In genomic region chr19:5840086-5840889, GRCm38 (mm10) we compare ENCODE assay signal across 7 mouse cellular contexts. TPM values are rescaled to one million over a fixed set of nuclear protein-coding genes. Genes with fewer than 3 reads are reported as not detected.
DNase-seq lines count a peak whose midpoint lies in the region; ATAC-seq and TF ChIP-seq lines count a peak whose summit lies in the region.

No protein-coding gene starts in this region.

- H3K4me3 ChIP-seq in layer of hippocampus, adult 2 months = peak overlapping the region; percentile 51
- peak overlapping the region; percentile 27 for H3K4me3 ChIP-seq in small intestine, adult 2 months (ENCODE audit: low read depth, low read length)
- no peak overlapping the region for H3K4me3 ChIP-seq in forebrain, embryonic 15.5 days

- peak overlapping the region; percentile 100 for H3K27ac ChIP-seq in layer of hippocampus, adult 2 months
- no peak overlapping the region for H3K27ac ChIP-seq in small intestine, adult 2 months (ENCODE audit: insufficient read depth, low read depth, low read length)
- no peak overlapping the region for H3K27ac ChIP-seq in forebrain, embryonic 15.5 days (replicated peaks)

- intact Hi-C loops in heart, postnatal 10 days (cut with DNase I) = loop anchor here (2.0 kb wide), 1 partner anchor 15 kb away; no protein-coding TSS in a partner anchor

- H3K4me2 ChIP-seq in forebrain, embryonic 15.5 days (replicated peaks) = no peak overlapping the region

- 0 out of 2 replicates have a peak, but pooled peaks have one; percentile 19 for TF ChIP-seq POLR2A in small intestine, adult 2 months (IDR thresholded peaks at IDR 0.05; ENCODE audit: low read depth, low read length)

- no peak overlapping the region for H3K9ac ChIP-seq in forebrain, embryonic 15.5 days (replicated peaks)

- no peaks in the 10 kb centered on the region for H3K9me3 ChIP-seq in forebrain, embryonic 15.5 days

- no peak for ATAC-seq in forebrain, embryonic 15.5 days (replicated peaks)

- DNase-seq in layer of hippocampus, adult 2 months (ENCODE audit: low spot score in 2 of 2) = no peak
- no peak for DNase-seq in layer of hippocampus, postnatal 25 days (ENCODE audit: extremely low spot score in 1 of 2, low spot score in 1 of 2)
- peak; percentile 40 for DNase-seq in adrenal gland, postnatal 10 days
- DNase-seq in heart, postnatal 10 days = peak; percentile 62 to 65
- DNase-seq in urinary bladder, postnatal 10 days (ENCODE audit: low spot score) = no peak

- peaks cover 14% of the 10 kb centered on the region for H3K4me1 ChIP-seq in small intestine, adult 2 months (ENCODE audit: control insufficient read depth, insufficient read depth, insufficient read length, low read length)
- H3K4me1 ChIP-seq in forebrain, embryonic 15.5 days = peaks cover 32% of the 10 kb centered on the region

- TF ChIP-seq CTCF in layer of hippocampus, adult 2 months (conservative IDR thresholded peaks at IDR 0.05) = no peak
- TF ChIP-seq CTCF in small intestine, adult 2 months (IDR thresholded peaks at IDR 0.05; ENCODE audit: extremely low read depth, insufficient read length, insufficient replicate concordance, low read depth, low read length) = no peak

- peaks cover 16% of the 10 kb centered on the region for H3K36me3 ChIP-seq in small intestine, adult 2 months (ENCODE audit: control insufficient read depth, insufficient read depth, low read length)
- H3K36me3 ChIP-seq in forebrain, embryonic 15.5 days = no peaks in the 10 kb centered on the region

- 65% methylated on average over 18 of the region's 18 CpGs for WGBS in small intestine, adult 2 months
- WGBS in forebrain, embryonic 15.5 days = 80% methylated on average over 18 of the region's 18 CpGs

- no peaks in the 10 kb centered on the region for H3K27me3 ChIP-seq in small intestine, adult 2 months (ENCODE audit: control insufficient read depth, insufficient read depth, low read length)
- H3K27me3 ChIP-seq in forebrain, embryonic 15.5 days = no peaks in the 10 kb centered on the region

RNA-seq across cellular contexts. Expression of gene Frmd8, which starts 34.8 kb away (rescaled TPM):
- 10 to 100 TPM in 1 of 2 experiments, 1 to 10 TPM in 1; 9.5 to 10.6 TPM for total RNA-seq in layer of hippocampus, adult 2 months (2021)
- total RNA-seq in layer of hippocampus, postnatal 25 days (2021) = 10 to 100 TPM; 15.6 to 15.8 TPM
- total RNA-seq in adrenal gland, postnatal 10 days (2021) = 10 to 100 TPM; 29.0 to 34.8 TPM
- 10 to 100 TPM; 19.0 to 20.5 TPM for total RNA-seq in heart, postnatal 10 days (2021)
- 32.1 and 62.1 TPM in 2 replicates for polyA plus RNA-seq in small intestine, adult 2 months (2012; rRNA removed)
- 19.5 and 23.3 TPM in 2 replicates for polyA plus RNA-seq in forebrain, embryonic 15.5 days (2015; fragmentation: Nextera tagmentation; extraction: Ambion mirVana)

RNA-seq across cellular contexts. Expression of gene Slc25a45, which starts 37.3 kb away (rescaled TPM):
- total RNA-seq in layer of hippocampus, adult 2 months (2021) = 1 to 10 TPM; 3.5 to 3.6 TPM
- 1 to 10 TPM; 3.1 to 3.4 TPM for total RNA-seq in layer of hippocampus, postnatal 25 days (2021)
- 10 to 100 TPM; 13.4 to 14.2 TPM for total RNA-seq in adrenal gland, postnatal 10 days (2021)
- total RNA-seq in heart, postnatal 10 days (2021) = 1 to 10 TPM; 4.6 to 5.9 TPM
- 207 and 241 TPM in 2 replicates for polyA plus RNA-seq in small intestine, adult 2 months (2012; rRNA removed)
- polyA plus RNA-seq in forebrain, embryonic 15.5 days (2015; fragmentation: Nextera tagmentation; extraction: Ambion mirVana) = 1.2 and 1.7 TPM in 2 replicates

RNA-seq across cellular contexts. Expression of gene Tigd3, which starts 53.7 kb away (rescaled TPM):
- 1 to 10 TPM; 2.5 to 3.2 TPM for total RNA-seq in layer of hippocampus, adult 2 months (2021)
- total RNA-seq in layer of hippocampus, postnatal 25 days (2021) = 1 to 10 TPM; 3.4 TPM
- 1 to 10 TPM; 1.6 to 1.9 TPM for total RNA-seq in adrenal gland, postnatal 10 days (2021)
- total RNA-seq in heart, postnatal 10 days (2021) = 1 to 10 TPM; 1.1 to 1.2 TPM
- polyA plus RNA-seq in small intestine, adult 2 months (2012; rRNA removed) = 0.90 and 2.0 TPM in 2 replicates
- 12.9 and 14.3 TPM in 2 replicates for polyA plus RNA-seq in forebrain, embryonic 15.5 days (2015; fragmentation: Nextera tagmentation; extraction: Ambion mirVana)

Comparison
In these comparisons a context has a peak if more than half of its experiments do, and no peak if none do; other contexts are left out.
1. DNase-seq: peak in adrenal gland, postnatal 10 days (single experiment) and heart, postnatal 10 days (2 of 2); none in layer of hippocampus, adult 2 months (0 of 2), layer of hippocampus, postnatal 25 days (0 of 2) and urinary bladder, postnatal 10 days (single experiment).